In the genomic region with DNA sequence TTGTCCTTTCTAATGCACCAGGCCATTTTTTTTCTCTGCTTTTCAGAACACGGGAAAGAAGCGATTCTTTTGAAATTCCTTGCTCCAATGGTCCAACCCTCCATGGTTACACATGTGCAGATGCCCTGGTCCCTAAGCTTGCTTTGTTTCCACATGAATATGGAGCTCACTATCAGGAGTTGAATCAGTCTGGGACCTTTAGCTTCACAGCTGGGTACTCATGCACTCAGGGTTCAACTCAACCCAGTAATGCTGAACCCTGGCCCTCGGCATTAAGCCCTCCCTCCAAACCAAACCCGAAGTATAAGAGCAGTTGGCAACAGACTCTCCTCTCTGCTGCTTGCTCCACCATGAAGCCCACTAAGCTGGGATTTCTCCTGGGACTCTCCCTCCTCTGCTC, we compare ENCODE assay signal across 26 mouse cellular contexts. TPM values are rescaled to one million over a fixed set of nuclear protein-coding genes. Genes with fewer than 3 reads are reported as not detected.
DNase-seq lines count a peak whose midpoint lies in the region; TF ChIP-seq lines count a peak whose summit lies in the region.
"Had no signal": no experiment of that assay in that cellular context is flagged by ENCODE, and none has a peak within 500 bp of the region (broad histone marks: within the 10 kb centered on the region; RNA-seq: fewer than 3 reads in every experiment).

Gene Spint4 (plus strand): TSS at position 301 of the 400 bp plus-strand sequence.

- H3K4me3 ChIP-seq in cerebellum, adult 2 months (replicated peaks; ENCODE audit: insufficient read depth, low read depth, low read length), result no peak within 1 kb of the TSS
- H3K4me3 ChIP-seq: embryonic facial prominence, embryonic 10.5 days; embryonic facial prominence, embryonic 12.5 days; forebrain, embryonic 13.5 days; forebrain, embryonic 15.5 days had no signal

- no peaks in the 10 kb centered on the region for H3K27me3 ChIP-seq in cerebellum, adult 2 months (ENCODE audit: control insufficient read depth, insufficient read depth, low read length)
- H3K27me3 ChIP-seq: embryonic facial prominence, embryonic 12.5 days; forebrain, embryonic 15.5 days had no signal

- 0 out of 2 replicates have a peak within 1 kb of the TSS, but pooled peaks have one; percentile 6 for H3K27ac ChIP-seq in cerebellum, adult 2 months (ENCODE audit: insufficient read depth, low read length)
- H3K27ac ChIP-seq: embryonic facial prominence, embryonic 10.5 days; embryonic facial prominence, embryonic 12.5 days; forebrain, embryonic 13.5 days; forebrain, embryonic 15.5 days had no signal

- 57% methylated on average over 4 of the region's 4 CpGs for WGBS in cerebellum, adult 2 months

- no peak for TF ChIP-seq CTCF in cerebellum, adult 2 months (IDR thresholded peaks at IDR 0.05; ENCODE audit: borderline replicate concordance, insufficient read depth, low read depth, low read length)

- no peak for DNase-seq in cerebellum, adult 2 months
- no peak for DNase-seq in cerebellum, adult 11 months
- DNase-seq in testis, postnatal 10 days (ENCODE audit: low spot score), result peak; percentile 12
- DNase-seq in testis, postnatal 14 days (ENCODE audit: low spot score), result no peak
- no peak for DNase-seq in gonadal fat pad, adult 2 months (ENCODE audit: low read depth)
- DNase-seq in spleen, postnatal 4 days (ENCODE audit: low spot score in 2 of 2), result no peak
- DNase-seq: adrenal gland, adult 8-10 months; adrenal gland, postnatal 14 days; adrenal gland, postnatal 36 days; B cell, adult 2 months; cerebellum, adult 18-20 months; cerebellum, adult 9-10 months; cerebellum, postnatal 10 days; cerebellum, postnatal 25 days; forebrain, postnatal 0 days had no signal

- H3K4me1 ChIP-seq in cerebellum, adult 2 months (ENCODE audit: control insufficient read depth, insufficient read depth, low read length), result no peaks in the 10 kb centered on the region
- H3K4me1 ChIP-seq: embryonic facial prominence, embryonic 10.5 days; embryonic facial prominence, embryonic 12.5 days; forebrain, embryonic 13.5 days; forebrain, embryonic 15.5 days had no signal

- TF ChIP-seq POLR2A in cerebellum, adult 2 months (IDR thresholded peaks at IDR 0.05; ENCODE audit: borderline replicate concordance, insufficient read depth, low read length), result no peak

RNA-seq across cellular contexts. Expression of gene Spint4, which starts in this region (rescaled TPM):
- polyA plus RNA-seq in cerebellum, adult 2 months (2012; rRNA removed), result not detected in 2 replicates
- 272 and 330 TPM in 2 replicates for polyA plus RNA-seq in gonadal fat pad, adult 2 months (2012; rRNA removed)
- polyA plus RNA-seq: activated CD4-positive, CD25-positive, alpha-beta regulatory T cell, adult 4 months; CD4-positive, CD25-positive, alpha-beta regulatory T cell, adult 4 months; cortical plate, adult 2 months; embryonic facial prominence, embryonic 10.5 days; embryonic facial prominence, embryonic 12.5 days; embryonic facial prominence, embryonic 14.5 days; forebrain, embryonic 11.5 days; forebrain, embryonic 13.5 days; forebrain, embryonic 15.5 days; forebrain, postnatal 0 days; G1E; Patski had no signal

Comparison
In these comparisons a context has a peak if more than half of its experiments do, and no peak if none do; other contexts are left out.
1. RNA of gene Spint4 (polyA plus RNA-seq): 272 to 330 TPM in gonadal fat pad, adult 2 months; not detected in cerebellum, adult 2 months; every median in the first group is over 100 times any median in the second.